Mouse (Mus musculus) thymus, adult 2 months (tissue): ENCODE measurements around the gene Slc17a4. TPM values are rescaled to one million over a fixed set of nuclear protein-coding genes. Genes with fewer than 3 reads are reported as not detected.

Experiments used
- DNase-seq: peaks from one replicate; pipeline ENCODE4 v3.0.0; 2021
- H3K27ac ChIP-seq: fragments of 200-500 bp; 2 replicates; pipeline ENCODE4 v1.5.1; 2012; ENCODE audit warnings: low read length, control low read depth; ENCODE audit not compliant: control insufficient read depth, insufficient read depth
- H3K27me3 ChIP-seq: fragments of 200-500 bp; 2 replicates; pipeline ENCODE4 v1.6.1; 2012; ENCODE audit warnings: mild to moderate bottlenecking, low read length, moderate library complexity, mixed read lengths; ENCODE audit not compliant: control insufficient read depth, insufficient read depth
- H3K36me3 ChIP-seq: fragments of 200-500 bp; 2 replicates; pipeline ENCODE4 v1.6.1; 2012; ENCODE audit warnings: mild to moderate bottlenecking, low read length, moderate library complexity; ENCODE audit not compliant: control insufficient read depth, insufficient read depth
- H3K4me1 ChIP-seq: fragments of 200-500 bp; replicated peaks from 2 replicates; pipeline ENCODE4 v1.6.1; 2012; ENCODE audit warnings: low read length; ENCODE audit not compliant: control insufficient read depth, insufficient read depth
- H3K4me3 ChIP-seq: fragments of 200-500 bp; 2 replicates; pipeline ENCODE4 v1.5.1; 2012; ENCODE audit warnings: mild to moderate bottlenecking, low read length, control low read depth, moderate library complexity; ENCODE audit not compliant: control insufficient read depth, insufficient read depth
- CTCF ChIP-seq: fragments of 200-500 bp; IDR thresholded peaks from 2 replicates; pipeline ENCODE4 v1.5.1; 2012; ENCODE audit warnings: mild to moderate bottlenecking, control low read depth, low read length, moderate library complexity, borderline replicate concordance; ENCODE audit not compliant: control insufficient read depth, poor library complexity, insufficient read depth; ENCODE audit errors: extremely low read depth
- POLR2A ChIP-seq: fragments of 200-500 bp; IDR thresholded peaks from 2 replicates; pipeline ENCODE4 v1.6.1; 2012; ENCODE audit warnings: mild to moderate bottlenecking, low read length, control low read depth, moderate library complexity; ENCODE audit not compliant: control insufficient read depth, poor library complexity, insufficient read depth; ENCODE audit errors: extremely low read depth
- WGBS: fragments of 180-500 bp; shearing (Covaris S2); methylation state at CpG from one replicate; pipeline ENCODE4 v1.1.7; 2018; 5-methylcytosine and 5-hydroxymethylcytosine counted together
- polyA plus RNA-seq: library from polyadenylated mRNA; depleted of rRNA; stranded (reverse); fragments of >200 nt; gene quantifications from 2 replicates; pipeline ENCODE4 v1.2.3, GENCODE M21; 2012; rRNA removed

Slc17a4 gene
- polyA plus RNA-seq, 1 experiment: 0.16 TPM

- no peak overlapping the region for H3K4me3 ChIP-seq
- no peak for TF ChIP-seq CTCF
- TF ChIP-seq POLR2A: no peak
- no peak for DNase-seq
- H3K36me3 ChIP-seq: no peaks in the 10 kb centered on the region
- no peaks in the 10 kb centered on the region for H3K27me3 ChIP-seq
- no peak overlapping the region for H3K27ac ChIP-seq
- no peaks in the 10 kb centered on the region for H3K4me1 ChIP-seq
Observed at GRCm38 (mm10) chr13:23861815-23862214, 53.0 kb downstream of the Slc17a4 start.

- DNase-seq: no peak
- 75% methylated on average over 3 of the region's 3 CpGs for WGBS
- H3K4me3 ChIP-seq: no peak overlapping the region
- no peaks in the 10 kb centered on the region for H3K4me1 ChIP-seq
- TF ChIP-seq POLR2A: no peak
- no peak for TF ChIP-seq CTCF
- H3K36me3 ChIP-seq: no peaks in the 10 kb centered on the region
- H3K27ac ChIP-seq: no peak overlapping the region
- no peaks in the 10 kb centered on the region for H3K27me3 ChIP-seq
Observed at GRCm38 (mm10) chr13:23856401-23856800, 58.4 kb downstream of the Slc17a4 start.

- no peak overlapping the region for H3K27ac ChIP-seq
- H3K4me3 ChIP-seq: no peak overlapping the region
- H3K27me3 ChIP-seq: no peaks in the 10 kb centered on the region
- H3K36me3 ChIP-seq: no peaks in the 10 kb centered on the region
- 88% methylated on average over 2 of the region's 2 CpGs for WGBS
- no peaks in the 10 kb centered on the region for H3K4me1 ChIP-seq
- TF ChIP-seq CTCF (no peak), POLR2A (no peak)
- no peak for DNase-seq
Observed at GRCm38 (mm10) chr13:23849299-23849698, 65.5 kb downstream of the Slc17a4 start.

Other genes with a start within 250 kb of the Slc17a4 start
- gene Hist1h2ac, start 231.1 kb downstream of the Slc17a4 start, polyA plus RNA-seq: 11.0 and 12.9 TPM in 2 replicates
- 153 and 154 TPM in 2 replicates for gene Hist1h2bc, start 230.8 kb downstream of the Slc17a4 start, polyA plus RNA-seq
- gene Hist1h1t, start 219.2 kb downstream of the Slc17a4 start, polyA plus RNA-seq: 0.11 TPM in 1 of 2 replicates, not detected in the other
- gene Hist1h4c, start 216.6 kb downstream of the Slc17a4 start, polyA plus RNA-seq: 69.8 and 70.6 TPM in 2 replicates
- 9.8 and 13.5 TPM in 2 replicates for gene Hfe, start 204.2 kb downstream of the Slc17a4 start, polyA plus RNA-seq
- gene Hist1h1c, start 176.2 kb downstream of the Slc17a4 start, polyA plus RNA-seq: 40.9 and 48.1 TPM in 2 replicates
- 377 and 602 TPM in 2 replicates for gene Hist1h3c, start 169.4 kb downstream of the Slc17a4 start, polyA plus RNA-seq
- 160 and 224 TPM in 2 replicates for gene Hist1h2bb, start 168.3 kb downstream of the Slc17a4 start, polyA plus RNA-seq
- 258 and 455 TPM in 2 replicates for gene Hist1h2ab, start 163.9 kb downstream of the Slc17a4 start, polyA plus RNA-seq
- 529 and 561 TPM in 2 replicates for gene Hist1h3b, start 162.7 kb downstream of the Slc17a4 start, polyA plus RNA-seq
- gene Hist1h4b, start 158.0 kb downstream of the Slc17a4 start, polyA plus RNA-seq: 101 and 134 TPM in 2 replicates
- 295 and 320 TPM in 2 replicates for gene Hist1h4a, start 153.8 kb downstream of the Slc17a4 start, polyA plus RNA-seq
- gene Hist1h3a, start 152.6 kb downstream of the Slc17a4 start, polyA plus RNA-seq: 348 and 451 TPM in 2 replicates
- gene Hist1h1a, start 151.3 kb downstream of the Slc17a4 start, polyA plus RNA-seq: 18.2 and 21.2 TPM in 2 replicates
- gene Trim38, start 145.1 kb downstream of the Slc17a4 start, polyA plus RNA-seq: not detected in 2 replicates
- 0.08 and 0.26 TPM in 2 replicates for gene Slc17a2, start 108.0 kb downstream of the Slc17a4 start, polyA plus RNA-seq
- gene Slc17a3, start 75.6 kb downstream of the Slc17a4 start, polyA plus RNA-seq: 0.05 and 0.13 TPM in 2 replicates
- 0.11 and 0.13 TPM in 2 replicates for gene Slc17a1, start 47.3 kb downstream of the Slc17a4 start, polyA plus RNA-seq
- not detected in 2 replicates for gene Hist1h2ba, start 19.1 kb upstream of the Slc17a4 start, polyA plus RNA-seq
- gene Hist1h2aa, start 19.5 kb upstream of the Slc17a4 start, polyA plus RNA-seq: not detected in 2 replicates
- gene Scgn, start 76.2 kb upstream of the Slc17a4 start, polyA plus RNA-seq: 0.11 TPM in 1 of 2 replicates, not detected in the other